Mouse (Mus musculus) gonadal fat pad, adult 2 months (tissue): ENCODE data around the gene Crybb3. TPM values are rescaled to one million over a fixed set of nuclear protein-coding genes. Genes with fewer than 3 reads are reported as not detected.
"Not testable (repeated sequence)": the region's sequence is repeated elsewhere in the genome, so short reads cannot be mapped to it uniquely, and the experiment has no call there.

Experiments used
- DNase-seq: peaks from one replicate; pipeline ENCODE4 v3.0.0-alpha.2; 2012; ENCODE audit warnings: low read depth
- polyA plus RNA-seq: library from polyadenylated mRNA; depleted of rRNA; stranded (reverse); fragments of >200 nt; gene quantifications from 2 replicates; pipeline ENCODE4 v1.2.3, GENCODE M21; 2012; rRNA removed

Crybb3 gene
- polyA plus RNA-seq, result 2.1 and 3.5 TPM in 2 replicates

- no peak for DNase-seq
These were observed at the start of gene Crybb3 for GRCm38 (mm10) chr5:113081439-113081838. Gene Crybb3, minus strand, starts transcription at chr5:113081584.

GRCm38 (mm10) chr5:113128426-113128825 lies 47.0 kb upstream of the Crybb3 start:
- DNase-seq, result no peak

DNA sequence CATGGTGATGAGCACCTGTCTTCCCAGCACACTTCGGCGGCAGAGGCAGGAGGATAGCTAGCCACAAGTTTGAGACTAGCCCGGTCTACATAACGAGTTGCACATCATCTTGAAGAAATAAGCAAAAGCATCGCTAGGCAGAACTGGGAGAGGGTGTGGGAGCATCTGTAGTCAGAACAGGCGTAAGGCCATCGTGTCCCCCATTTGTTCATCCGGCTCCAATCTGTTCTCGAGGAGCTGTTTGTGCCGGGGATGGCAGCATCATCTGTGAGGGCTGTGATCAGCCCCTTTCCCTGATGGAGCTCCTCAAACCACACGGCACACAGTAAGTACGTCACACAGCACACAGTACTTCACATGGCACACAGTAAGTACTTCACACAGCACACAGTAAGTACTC lies 45.1 kb upstream of the Crybb3 start:
- no peak for DNase-seq

GRCm38 (mm10) chr5:113123693-113124092 lies 42.3 kb upstream of the Crybb3 start:
- no peak for DNase-seq

DNA sequence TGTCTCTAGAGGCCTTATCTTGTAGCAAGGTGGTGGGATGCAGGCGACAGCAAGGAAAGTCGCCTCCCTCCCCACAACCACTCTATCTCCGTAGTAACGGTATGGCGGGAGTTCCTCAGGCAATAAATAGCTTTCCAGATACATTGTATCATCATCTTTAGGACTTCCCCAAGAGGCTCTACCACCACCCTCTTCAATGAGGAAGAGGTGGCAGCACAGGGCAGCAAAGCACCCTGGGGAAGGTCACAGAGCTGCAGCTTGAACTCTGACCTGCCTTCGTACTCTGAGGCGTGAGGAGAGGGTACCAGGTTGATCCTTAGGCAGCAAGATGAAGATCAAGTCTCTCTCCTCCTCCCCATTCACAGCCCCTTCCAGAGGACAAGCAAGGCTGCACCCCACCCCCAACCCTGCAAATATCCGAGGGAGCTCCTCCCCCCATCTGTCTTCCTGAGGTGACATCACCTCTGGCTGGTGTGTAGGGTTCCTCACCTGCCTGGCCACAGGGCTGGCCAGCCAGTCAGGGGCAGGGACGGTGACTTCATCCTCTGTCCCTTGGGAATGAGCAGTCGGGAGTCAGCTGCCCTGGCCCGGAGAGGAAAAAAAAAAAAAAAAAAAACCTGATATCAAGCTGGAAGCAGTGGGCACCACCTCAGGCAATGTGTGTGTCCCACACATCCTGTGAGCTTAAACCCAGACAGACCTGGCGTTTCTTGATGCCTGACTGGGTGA lies 41.1 kb upstream of the Crybb3 start:
- DNase-seq, result no peak

- peak; percentile 65 for DNase-seq
These were observed 40.1 kb upstream of the Crybb3 start for GRCm38 (mm10) chr5:113121591-113121875.

GRCm38 (mm10) chr5:113120741-113121590 lies 39.6 kb upstream of the Crybb3 start:
- no peak for DNase-seq

- no peak for DNase-seq
These were observed 38.6 kb upstream of the Crybb3 start for GRCm38 (mm10) chr5:113119861-113120465.

DNA sequence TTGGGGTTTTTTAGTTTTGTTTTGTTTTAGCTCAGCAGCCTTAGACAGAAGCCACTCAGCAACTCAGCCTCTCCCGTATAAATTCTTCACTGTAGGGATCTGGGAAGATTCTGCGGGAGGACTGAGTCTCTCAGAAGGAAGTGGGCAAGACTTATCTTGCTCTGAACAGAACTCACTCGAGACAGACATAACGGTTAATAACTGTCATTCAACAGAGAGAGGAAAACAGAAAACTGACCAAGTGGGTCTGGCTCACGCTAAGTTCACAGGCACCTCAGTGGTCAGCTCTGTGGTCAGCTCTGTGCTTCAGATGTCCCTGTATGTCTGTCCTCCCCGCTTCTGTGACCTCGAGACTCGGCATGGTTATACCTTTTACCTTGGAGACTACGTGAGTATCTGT lies 37.9 kb upstream of the Crybb3 start:
- no peak for DNase-seq

- DNase-seq, result no peak
These were observed 37.3 kb upstream of the Crybb3 start for GRCm38 (mm10) chr5:113118695-113119094.

DNA sequence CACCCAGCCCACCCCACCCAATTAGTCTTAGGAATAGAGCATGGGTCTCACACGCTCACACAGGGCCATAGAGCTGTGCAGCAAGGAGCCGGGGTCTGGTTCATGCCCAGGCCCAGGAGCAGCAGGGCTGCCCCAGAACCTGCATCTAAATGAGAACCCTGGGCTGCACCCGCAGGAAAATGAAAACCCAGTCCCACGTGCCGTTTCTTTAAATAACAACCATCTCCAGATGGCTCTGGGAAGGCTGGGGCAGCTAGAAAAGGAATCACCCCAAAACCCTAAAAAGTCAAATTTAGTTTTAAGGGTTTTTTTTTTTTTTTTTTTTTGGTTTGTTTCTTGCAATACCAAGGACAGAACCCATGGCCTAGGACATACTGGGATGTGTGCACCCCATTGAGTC lies 36.0 kb upstream of the Crybb3 start:
- no peak for DNase-seq

- no peak for DNase-seq
These were observed 34.5 kb upstream of the Crybb3 start for GRCm38 (mm10) chr5:113115896-113116295.

DNA sequence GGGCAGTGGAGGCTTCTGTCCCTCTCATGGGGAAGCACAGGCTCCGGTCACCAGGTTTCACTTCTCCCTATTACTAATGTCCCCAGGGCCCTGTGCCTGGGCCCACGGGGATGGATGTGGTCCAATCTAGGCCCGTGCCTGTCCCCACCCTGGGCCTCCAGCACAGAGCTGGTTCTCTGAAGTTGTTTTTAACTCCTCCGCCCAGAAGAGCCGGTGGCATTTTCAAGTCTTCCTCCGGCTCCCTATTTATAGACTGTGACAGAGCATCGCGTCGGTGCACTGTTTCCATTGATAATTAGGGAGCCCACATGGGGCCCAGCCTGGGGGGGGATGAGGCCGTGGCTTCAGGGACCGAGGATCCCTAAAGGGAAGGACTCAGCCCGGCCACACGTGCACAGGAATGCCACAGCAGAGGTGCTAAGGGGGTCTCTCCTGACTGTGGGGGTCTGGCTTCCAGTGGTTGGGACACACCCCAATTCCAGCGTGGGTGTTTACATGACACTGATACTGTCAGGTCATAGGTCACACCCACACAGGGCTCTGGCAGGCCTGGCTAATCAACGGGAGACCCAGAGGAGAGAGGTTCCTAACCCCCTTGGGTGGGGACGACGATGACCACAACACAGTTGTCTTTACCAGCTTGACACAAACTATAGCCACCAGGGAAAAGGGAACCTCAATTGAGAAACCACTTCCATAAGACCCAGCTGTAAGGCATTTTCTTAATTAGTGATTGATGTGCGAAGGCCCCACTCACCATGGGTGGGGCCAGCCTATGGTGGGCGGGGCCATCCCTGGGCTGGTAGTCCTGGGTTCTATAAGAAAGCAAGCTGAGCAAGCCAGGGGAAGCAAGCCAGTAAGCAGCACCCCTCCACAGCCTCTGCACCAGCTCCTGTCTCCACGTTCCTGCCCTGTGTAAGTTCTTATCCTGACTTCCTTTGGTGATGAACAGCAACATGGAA lies 33.2 kb upstream of the Crybb3 start:
- DNase-seq, result no peak

DNA sequence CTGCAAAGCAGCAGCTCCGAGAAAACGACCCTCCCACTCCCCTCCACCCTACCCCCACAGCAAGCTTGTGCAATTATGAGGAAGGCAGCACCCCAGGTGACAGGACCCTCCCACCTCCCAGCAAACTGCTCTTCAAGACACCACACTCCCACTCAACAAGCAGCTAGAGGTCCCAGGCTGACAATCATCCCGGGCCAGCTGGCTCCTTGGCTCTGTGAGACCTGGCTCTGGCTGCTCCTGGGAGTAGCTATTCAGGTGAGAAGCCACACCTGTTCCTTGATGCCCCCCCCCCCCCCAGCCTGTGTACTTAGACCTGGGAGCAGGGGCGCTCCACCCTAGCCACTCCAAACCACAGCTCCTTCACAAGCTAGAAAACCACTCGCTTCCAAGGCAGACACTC lies 31.7 kb upstream of the Crybb3 start:
- no peak for DNase-seq

GRCm38 (mm10) chr5:113111336-113111735 lies 30.0 kb upstream of the Crybb3 start:
- DNase-seq, result no peak

DNA sequence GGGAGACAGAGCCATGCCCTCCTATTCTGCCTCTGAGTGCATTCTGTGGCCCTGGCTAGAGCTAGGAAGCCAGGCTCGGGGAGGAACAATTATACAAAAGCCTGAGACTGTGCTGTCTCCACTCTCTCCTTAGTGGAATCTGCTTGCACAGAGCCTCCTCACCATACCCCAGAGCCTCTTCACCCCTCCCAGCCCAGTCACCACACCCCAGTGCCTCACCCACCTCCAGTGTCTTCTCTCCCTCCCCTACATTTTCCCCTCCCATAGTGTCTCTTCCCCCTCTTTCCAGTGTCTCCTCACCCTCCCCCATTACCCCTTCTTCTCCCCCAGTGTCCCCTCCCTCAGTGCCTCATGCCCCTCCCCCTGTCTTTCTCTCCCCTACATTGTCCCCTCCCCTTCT lies 29.5 kb upstream of the Crybb3 start:
- DNase-seq, result no peak

DNA sequence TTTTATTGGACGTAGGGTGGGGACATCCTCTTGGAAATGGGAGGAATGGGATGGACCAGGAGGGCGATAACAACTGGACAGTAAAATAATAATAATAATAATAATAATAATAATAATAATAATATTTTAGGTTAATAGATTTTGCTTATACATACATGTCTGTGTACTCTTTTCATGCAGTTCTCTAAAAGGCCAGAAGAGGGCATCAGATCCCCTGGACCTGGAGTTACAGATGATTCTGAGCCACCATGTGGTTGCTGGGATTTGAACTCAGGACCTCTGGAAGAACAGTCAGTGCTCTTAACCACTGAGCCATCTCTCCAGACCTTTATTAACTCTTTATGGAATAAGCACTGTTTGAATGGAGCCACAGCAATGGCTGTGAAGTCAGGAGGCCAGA lies 28.3 kb upstream of the Crybb3 start:
- DNase-seq, result not testable (repeated sequence)

DNA sequence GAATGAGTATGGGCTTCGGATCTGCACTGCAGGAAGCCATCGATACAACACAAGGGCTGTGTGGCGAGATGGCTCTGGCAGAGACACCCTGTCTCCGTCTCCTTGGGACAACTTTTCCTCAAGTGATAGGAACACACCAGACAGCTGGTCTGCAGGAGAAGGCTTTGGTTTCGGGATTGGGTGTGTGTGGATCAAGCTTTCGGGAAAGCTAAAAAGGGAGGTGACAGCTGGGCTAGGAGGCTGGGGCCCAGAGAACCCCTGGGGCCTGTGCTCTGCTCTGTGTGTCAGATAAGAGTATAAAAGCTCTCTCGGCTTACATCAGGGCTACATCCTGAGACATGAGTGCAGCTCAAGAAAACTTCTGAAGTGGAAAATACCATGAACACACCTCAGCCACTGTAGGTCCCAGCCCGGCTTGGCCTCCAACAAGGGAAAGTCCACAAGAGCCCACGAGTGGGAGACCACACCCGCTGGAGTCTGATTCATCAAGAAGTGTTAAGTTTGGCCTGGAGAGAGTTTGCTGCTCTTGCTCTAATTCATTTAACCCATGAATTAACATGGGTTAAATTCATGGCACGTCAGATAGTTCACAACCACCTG lies 26.9 kb upstream of the Crybb3 start:
- DNase-seq, result no peak

DNA sequence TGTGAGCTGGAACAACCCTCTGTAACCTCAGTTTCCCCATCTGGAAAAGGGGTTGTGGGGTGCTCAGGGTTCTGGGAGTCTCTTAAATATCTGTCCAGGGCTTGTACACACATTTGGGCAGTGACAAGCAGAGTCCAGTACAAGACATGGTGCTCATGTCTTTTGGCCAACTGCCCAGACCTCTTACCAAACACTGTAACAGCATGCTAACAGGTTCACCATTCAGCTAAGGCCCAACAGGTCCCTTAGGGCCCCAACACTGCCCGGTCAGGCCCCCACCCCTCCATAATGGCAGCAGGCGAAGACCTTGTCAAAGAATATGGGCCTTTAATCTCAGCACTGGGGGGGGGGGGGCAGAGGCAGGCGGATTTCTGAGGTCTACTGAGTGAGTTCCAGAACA lies 26.3 kb upstream of the Crybb3 start:
- no peak for DNase-seq

GRCm38 (mm10) chr5:113106594-113106993 lies 25.2 kb upstream of the Crybb3 start:
- no peak for DNase-seq

DNA sequence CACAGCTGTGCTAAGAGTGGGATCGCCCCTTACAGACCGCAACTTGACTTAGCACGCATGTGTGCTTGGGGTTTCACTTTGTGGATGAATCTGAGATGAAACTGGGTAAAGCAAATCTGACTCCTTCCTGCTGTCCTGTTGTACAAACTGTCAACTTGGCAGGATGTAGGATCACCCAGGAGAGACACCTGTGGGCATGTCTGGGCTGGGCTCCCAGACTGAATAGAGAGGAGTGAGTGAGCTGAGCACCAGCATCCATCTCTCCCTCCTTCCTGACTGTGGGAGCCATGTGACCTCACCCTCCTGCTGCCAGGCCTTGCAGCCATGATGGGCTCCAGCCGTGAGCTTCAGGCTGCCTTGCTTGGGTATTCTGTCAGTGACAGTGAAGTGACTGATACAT lies 24.1 kb upstream of the Crybb3 start:
- no peak for DNase-seq
